Mouse (Mus musculus): ENCODE results near the gene Nuak2. TPM values are rescaled to one million over a fixed set of nuclear protein-coding genes. Genes with fewer than 3 reads are reported as not detected.
"Not testable (repeated sequence)": the region's sequence is repeated elsewhere in the genome, so short reads cannot be mapped to it uniquely, and the experiment has no call there.

Nuak2 gene
- polyA plus RNA-seq, 1 experiment from 2014 or later = 2.3 TPM

- H3K9me3 ChIP-seq (ENCODE audit: control insufficient read depth, low read length); H3K9ac ChIP-seq (ENCODE audit: low read depth, low read length); H3K36me3 ChIP-seq (ENCODE audit: control insufficient read depth, insufficient read depth, low read length); H3K27ac ChIP-seq (ENCODE audit: low read depth, low read length); H3K4me1 ChIP-seq (ENCODE audit: control insufficient read depth, insufficient read depth, low read length); H3K4me3 ChIP-seq (ENCODE audit: low read length); H3K4me2 ChIP-seq (replicated peaks; ENCODE audit: low read depth, low read length); H3K27me3 ChIP-seq (ENCODE audit: control insufficient read depth, insufficient read depth, low read length); ATAC-seq (ENCODE audit: low FRiP score, low TSS enrichment): not testable (repeated sequence)
These were observed 33.1 kb downstream of the Nuak2 start for GRCm38 (mm10) chr1:132349049-132349448.

DNA sequence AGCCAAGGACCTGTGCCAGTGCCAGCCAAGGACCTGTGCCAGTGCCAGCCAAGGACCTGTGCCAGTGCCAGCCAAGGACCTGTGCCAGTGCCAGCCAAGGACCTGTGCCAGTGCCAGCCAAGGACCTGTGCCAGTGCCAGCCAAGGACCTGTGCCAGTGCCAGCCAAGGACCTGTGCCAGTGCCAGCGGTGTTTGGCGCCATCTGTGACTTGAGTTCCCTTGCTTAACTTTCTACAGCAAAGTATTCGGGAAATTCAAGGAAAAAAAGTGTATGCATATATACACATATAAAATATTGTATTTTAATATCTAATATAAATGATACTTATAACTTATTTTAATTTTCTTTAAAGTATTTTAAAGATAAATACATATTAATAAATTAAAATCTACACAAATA lies 33.7 kb downstream of the Nuak2 start:
- not testable (repeated sequence) for H3K9me3 ChIP-seq (ENCODE audit: control insufficient read depth, low read length); H3K9ac ChIP-seq (ENCODE audit: low read depth, low read length); H3K4me2 ChIP-seq (replicated peaks; ENCODE audit: low read depth, low read length); H3K4me3 ChIP-seq (ENCODE audit: low read length); H3K27me3 ChIP-seq (ENCODE audit: control insufficient read depth, insufficient read depth, low read length); H3K4me1 ChIP-seq (ENCODE audit: control insufficient read depth, insufficient read depth, low read length); H3K36me3 ChIP-seq (ENCODE audit: control insufficient read depth, insufficient read depth, low read length); ATAC-seq (ENCODE audit: low FRiP score, low TSS enrichment); H3K27ac ChIP-seq (ENCODE audit: low read depth, low read length)
- WGBS = 95% methylated on average over 3 of the region's 3 CpGs

GRCm38 (mm10) chr1:132351058-132351457 lies 35.1 kb downstream of the Nuak2 start:
- no peak for ATAC-seq (ENCODE audit: low FRiP score, low TSS enrichment)
- Histone ChIP-seq H3K27me3 (ENCODE audit: control insufficient read depth, insufficient read depth, low read length) (no peaks in the 10 kb centered on the region), H3K9ac (ENCODE audit: low read depth, low read length) (no peak overlapping the region), H3K4me2 (replicated peaks; ENCODE audit: low read depth, low read length) (no peak overlapping the region), H3K36me3 (ENCODE audit: control insufficient read depth, insufficient read depth, low read length) (no peaks in the 10 kb centered on the region), H3K4me3 (ENCODE audit: low read length) (no peak overlapping the region), H3K27ac (ENCODE audit: low read depth, low read length) (no peak overlapping the region), H3K4me1 (ENCODE audit: control insufficient read depth, insufficient read depth, low read length) (no peaks in the 10 kb centered on the region), H3K9me3 (ENCODE audit: control insufficient read depth, low read length) (no peaks in the 10 kb centered on the region)
- WGBS = 96% methylated on average over 4 of the region's 4 CpGs

- no peak overlapping the region for H3K27ac ChIP-seq (ENCODE audit: low read depth, low read length)
- H3K4me1 ChIP-seq (ENCODE audit: control insufficient read depth, insufficient read depth, low read length) = no peaks in the 10 kb centered on the region
- H3K9me3 ChIP-seq (ENCODE audit: control insufficient read depth, low read length) = no peaks in the 10 kb centered on the region
- 41% methylated on average over 5 of the region's 5 CpGs for WGBS
- H3K4me2 ChIP-seq (replicated peaks; ENCODE audit: low read depth, low read length) = no peak overlapping the region
- ATAC-seq (ENCODE audit: low FRiP score, low TSS enrichment) = no peak
- H3K27me3 ChIP-seq (ENCODE audit: control insufficient read depth, insufficient read depth, low read length) = no peaks in the 10 kb centered on the region
- H3K9ac ChIP-seq (ENCODE audit: low read depth, low read length) = no peak overlapping the region
- H3K4me3 ChIP-seq (ENCODE audit: low read length) = no peak overlapping the region
- H3K36me3 ChIP-seq (ENCODE audit: control insufficient read depth, insufficient read depth, low read length) = peaks cover 14% of the 10 kb centered on the region
These were observed 37.5 kb downstream of the Nuak2 start for GRCm38 (mm10) chr1:132353389-132353788.

- no peaks in the 10 kb centered on the region for H3K4me1 ChIP-seq (ENCODE audit: control insufficient read depth, insufficient read depth, low read length)
- no peak for ATAC-seq (ENCODE audit: low FRiP score, low TSS enrichment)
- H3K36me3 ChIP-seq (ENCODE audit: control insufficient read depth, insufficient read depth, low read length) = peaks cover 22% of the 10 kb centered on the region
- H3K4me3 ChIP-seq (ENCODE audit: low read length) = no peak overlapping the region
- no peak overlapping the region for H3K9ac ChIP-seq (ENCODE audit: low read depth, low read length)
- H3K27me3 ChIP-seq (ENCODE audit: control insufficient read depth, insufficient read depth, low read length) = no peaks in the 10 kb centered on the region
- H3K9me3 ChIP-seq (ENCODE audit: control insufficient read depth, low read length) = no peaks in the 10 kb centered on the region
- WGBS = 73% methylated on average over 9 of the region's 9 CpGs
- H3K4me2 ChIP-seq (replicated peaks; ENCODE audit: low read depth, low read length) = no peak overlapping the region
- H3K27ac ChIP-seq (ENCODE audit: low read depth, low read length) = no peak overlapping the region
These were observed 38.3 kb downstream of the Nuak2 start for GRCm38 (mm10) chr1:132354234-132354633.

GRCm38 (mm10) chr1:132355162-132355601 lies 39.3 kb downstream of the Nuak2 start:
- 68% methylated on average over 6 of the region's 6 CpGs for WGBS
- Histone ChIP-seq H3K9ac (ENCODE audit: low read depth, low read length) (no peak overlapping the region), H3K27me3 (ENCODE audit: control insufficient read depth, insufficient read depth, low read length) (no peaks in the 10 kb centered on the region), H3K27ac (ENCODE audit: low read depth, low read length) (no peak overlapping the region), H3K4me2 (replicated peaks; ENCODE audit: low read depth, low read length) (no peak overlapping the region), H3K4me3 (ENCODE audit: low read length) (no peak overlapping the region), H3K9me3 (ENCODE audit: control insufficient read depth, low read length) (no peaks in the 10 kb centered on the region), H3K36me3 (ENCODE audit: control insufficient read depth, insufficient read depth, low read length) (peaks cover 31% of the 10 kb centered on the region), H3K4me1 (ENCODE audit: control insufficient read depth, insufficient read depth, low read length) (no peaks in the 10 kb centered on the region)
- ATAC-seq (ENCODE audit: low FRiP score, low TSS enrichment) = no peak

- H3K27ac ChIP-seq (ENCODE audit: low read depth, low read length) = no peak overlapping the region
- peak; percentile 44; the same call in 1 of the 2 replicates for ATAC-seq (ENCODE audit: low FRiP score, low TSS enrichment)
- peaks cover 38% of the 10 kb centered on the region for H3K36me3 ChIP-seq (ENCODE audit: control insufficient read depth, insufficient read depth, low read length)
- H3K4me2 ChIP-seq (replicated peaks; ENCODE audit: low read depth, low read length) = no peak overlapping the region
- no peaks in the 10 kb centered on the region for H3K4me1 ChIP-seq (ENCODE audit: control insufficient read depth, insufficient read depth, low read length)
- 1% methylated on average over 3 of the region's 3 CpGs for WGBS
- no peak overlapping the region for H3K9ac ChIP-seq (ENCODE audit: low read depth, low read length)
- H3K9me3 ChIP-seq (ENCODE audit: control insufficient read depth, low read length) = no peaks in the 10 kb centered on the region
- no peak overlapping the region for H3K4me3 ChIP-seq (ENCODE audit: low read length)
- no peaks in the 10 kb centered on the region for H3K27me3 ChIP-seq (ENCODE audit: control insufficient read depth, insufficient read depth, low read length)
These were observed 39.9 kb downstream of the Nuak2 start for GRCm38 (mm10) chr1:132355841-132356242.

GRCm38 (mm10) chr1:132356841-132357240 lies 40.9 kb downstream of the Nuak2 start:
- Histone ChIP-seq H3K4me2 (replicated peaks; ENCODE audit: low read depth, low read length) (no peak overlapping the region), H3K9ac (ENCODE audit: low read depth, low read length) (no peak overlapping the region), H3K4me1 (ENCODE audit: control insufficient read depth, insufficient read depth, low read length) (no peaks in the 10 kb centered on the region), H3K27ac (ENCODE audit: low read depth, low read length) (no peak overlapping the region), H3K27me3 (ENCODE audit: control insufficient read depth, insufficient read depth, low read length) (no peaks in the 10 kb centered on the region), H3K4me3 (ENCODE audit: low read length) (no peak overlapping the region), H3K36me3 (ENCODE audit: control insufficient read depth, insufficient read depth, low read length) (peaks cover 46% of the 10 kb centered on the region), H3K9me3 (ENCODE audit: control insufficient read depth, low read length) (no peaks in the 10 kb centered on the region)
- WGBS = 92% methylated on average over 1 of the region's 1 CpGs
- ATAC-seq (ENCODE audit: low FRiP score, low TSS enrichment) = no peak

DNA sequence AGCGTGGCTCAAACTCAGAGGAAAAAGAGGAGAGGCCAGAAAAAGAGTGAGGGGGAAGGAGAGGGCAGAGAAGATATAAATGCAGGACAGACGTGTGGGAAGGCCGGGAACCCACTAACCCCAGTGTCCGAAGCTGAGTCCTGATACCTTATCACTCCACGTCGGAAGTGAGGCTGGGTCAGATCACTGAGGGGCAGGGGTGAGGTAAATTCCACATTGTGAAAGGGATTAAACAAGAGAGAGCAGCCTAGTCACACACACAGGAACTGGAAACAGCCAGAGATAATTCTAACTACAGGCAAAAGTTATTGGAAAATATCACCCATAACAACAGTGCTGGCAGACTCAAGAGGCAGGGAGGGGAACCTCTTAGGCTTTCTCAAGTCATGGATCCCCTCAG lies 46.0 kb downstream of the Nuak2 start:
- no peak overlapping the region for H3K9ac ChIP-seq (ENCODE audit: low read depth, low read length)
- no peaks in the 10 kb centered on the region for H3K4me1 ChIP-seq (ENCODE audit: control insufficient read depth, insufficient read depth, low read length)
- WGBS = 85% methylated on average over 6 of the region's 6 CpGs
- ATAC-seq (ENCODE audit: low FRiP score, low TSS enrichment) = no peak
- H3K9me3 ChIP-seq (ENCODE audit: control insufficient read depth, low read length) = no peaks in the 10 kb centered on the region
- H3K4me3 ChIP-seq (ENCODE audit: low read length) = no peak overlapping the region
- H3K4me2 ChIP-seq (replicated peaks; ENCODE audit: low read depth, low read length) = no peak overlapping the region
- peaks cover 42% of the 10 kb centered on the region for H3K36me3 ChIP-seq (ENCODE audit: control insufficient read depth, insufficient read depth, low read length)
- no peak overlapping the region for H3K27ac ChIP-seq (ENCODE audit: low read depth, low read length)
- no peaks in the 10 kb centered on the region for H3K27me3 ChIP-seq (ENCODE audit: control insufficient read depth, insufficient read depth, low read length)

GRCm38 (mm10) chr1:132364388-132364787 lies 48.5 kb downstream of the Nuak2 start:
- no peak for ATAC-seq (ENCODE audit: low FRiP score, low TSS enrichment)
- no peak overlapping the region for H3K9ac ChIP-seq (ENCODE audit: low read depth, low read length)
- H3K4me3 ChIP-seq (ENCODE audit: low read length) = no peak overlapping the region
- no peaks in the 10 kb centered on the region for H3K9me3 ChIP-seq (ENCODE audit: control insufficient read depth, low read length)
- H3K36me3 ChIP-seq (ENCODE audit: control insufficient read depth, insufficient read depth, low read length) = peaks cover 22% of the 10 kb centered on the region
- H3K4me1 ChIP-seq (ENCODE audit: control insufficient read depth, insufficient read depth, low read length) = no peaks in the 10 kb centered on the region
- H3K27ac ChIP-seq (ENCODE audit: low read depth, low read length) = no peak overlapping the region
- no peak overlapping the region for H3K4me2 ChIP-seq (replicated peaks; ENCODE audit: low read depth, low read length)
- no peaks in the 10 kb centered on the region for H3K27me3 ChIP-seq (ENCODE audit: control insufficient read depth, insufficient read depth, low read length)
- WGBS = 92% methylated on average over 3 of the region's 3 CpGs

All from kidney, embryonic 14.5 days (tissue).